8 mouse cellular contexts compared by ENCODE assay signal in genomic region chr7:16299419-16300035, GRCm38 (mm10). TPM values are rescaled to one million over a fixed set of nuclear protein-coding genes. Genes with fewer than 3 reads are reported as not detected.
DNase-seq lines count a peak whose midpoint lies in the region; ATAC-seq and TF ChIP-seq lines count a peak whose summit lies in the region.

No protein-coding gene starts in this region.

- WGBS in hindbrain, embryonic 14.5 days = under 1% methylated on average over 51 of the region's 52 CpGs

- DNase-seq in Patski (ENCODE audit: low read depth, low spot score) = no peak
- peak; percentile 97 to 98 for DNase-seq in cerebellum, postnatal 25 days
- DNase-seq in frontal cortex, postnatal 36 days (ENCODE audit: low spot score in 2 of 2) = peak; percentile 94 to 96
- peak; percentile 90 for DNase-seq in hindbrain, embryonic 14.5 days (ENCODE audit: low spot score)
- peak; percentile 95 to 98 for DNase-seq in left cerebral cortex, adult 18-20 months (ENCODE audit: low spot score in 2 of 2)
- peak; percentile 94 for DNase-seq in lung, postnatal 36 days
- peak; percentile 97 for DNase-seq in retina, postnatal 1 day
- DNase-seq in thymus, postnatal 4 days = peak; percentile 68

- peak; percentile 67 for ATAC-seq in Patski
- peak; percentile 94 for ATAC-seq in hindbrain, embryonic 14.5 days (ENCODE audit: low FRiP score)

- peak overlapping the region; percentile 56 for H3K9ac ChIP-seq in hindbrain, embryonic 14.5 days

- no peak for TF ChIP-seq CTCF in Patski (IDR thresholded peaks at IDR 0.05)

- H3K9me3 ChIP-seq in hindbrain, embryonic 14.5 days (ENCODE audit: control insufficient read depth, low read length) = no peaks in the 10 kb centered on the region

- no peaks in the 10 kb centered on the region for H3K36me3 ChIP-seq in hindbrain, embryonic 14.5 days (replicated peaks; ENCODE audit: control insufficient read depth, insufficient read depth)

- peak overlapping the region; percentile 58 for H3K27ac ChIP-seq in hindbrain, embryonic 14.5 days

- in situ Hi-C loops in Patski (cut with MboI; ENCODE audit: low pct_unique_long_range_greater_than_20kb) = no loop called here

- CTCF ChIA-PET in Patski (lab: Charles Lee) = no interaction called here

- POLR2A ChIA-PET in Patski (lab: Charles Lee) = interaction anchor here (0.7 to 1.0 kb wide), 2 partner anchors 14 to 16 kb away, joined by 3 to 5 read pairs; no protein-coding TSS in a partner anchor

- H3K27me3 ChIP-seq in Patski = no peaks in the 10 kb centered on the region
- no peaks in the 10 kb centered on the region for H3K27me3 ChIP-seq in hindbrain, embryonic 14.5 days (ENCODE audit: control insufficient read depth, insufficient read depth, low read length)

- peak overlapping the region; percentile 74 for H3K4me2 ChIP-seq in hindbrain, embryonic 14.5 days (replicated peaks)

- H3K4me3 ChIP-seq in hindbrain, embryonic 14.5 days (replicated peaks; ENCODE audit: low read length) = peak overlapping the region; percentile 40

- peaks cover 22% of the 10 kb centered on the region for H3K4me1 ChIP-seq in hindbrain, embryonic 14.5 days (replicated peaks; ENCODE audit: control insufficient read depth, insufficient read depth, low read length)

RNA-seq across cellular contexts. Expression of gene Bbc3, which starts 8.7 kb away (rescaled TPM):
- polyA plus RNA-seq in Patski (2021) = 12.6 TPM
- 20.3 and 21.0 TPM in 2 replicates for polyA plus RNA-seq in hindbrain, embryonic 14.5 days (2014; fragmentation: Nextera tagmentation; extraction: Ambion mirVana)
- 10 to 100 TPM in 1 of 2 experiments, 1 to 10 TPM in 1; 7.5 to 11.8 TPM for total RNA-seq in left cerebral cortex, adult 18-20 months (2021)

RNA-seq across cellular contexts. Expression of gene Ccdc9, which starts 12.9 kb away (rescaled TPM):
- 78.2 TPM for polyA plus RNA-seq in Patski (2021)
- 17.0 TPM in 2 replicates for polyA plus RNA-seq in hindbrain, embryonic 14.5 days (2014; fragmentation: Nextera tagmentation; extraction: Ambion mirVana)
- 100 to 1,000 TPM in 1 of 2 experiments, 10 to 100 TPM in 1; 81.0 to 102 TPM for total RNA-seq in left cerebral cortex, adult 18-20 months (2021)

RNA-seq across cellular contexts. Expression of gene Inafm1, which starts 26.1 kb away (rescaled TPM):
- polyA plus RNA-seq in Patski (2021) = 13.0 TPM
- polyA plus RNA-seq in hindbrain, embryonic 14.5 days (2014; fragmentation: Nextera tagmentation; extraction: Ambion mirVana) = 51.3 and 51.6 TPM in 2 replicates
- 10 to 100 TPM; 38.0 to 39.7 TPM for total RNA-seq in left cerebral cortex, adult 18-20 months (2021)

RNA-seq across cellular contexts. Expression of gene C5ar1, which starts 40.2 kb away (rescaled TPM):
- polyA plus RNA-seq in Patski (2021) = not detected
- 2.1 and 2.8 TPM in 2 replicates for polyA plus RNA-seq in hindbrain, embryonic 14.5 days (2014; fragmentation: Nextera tagmentation; extraction: Ambion mirVana)
- 1 to 10 TPM; 1.2 to 2.4 TPM for total RNA-seq in left cerebral cortex, adult 18-20 months (2021)

RNA-seq across cellular contexts. Expression of gene C5ar2, which starts 55.6 kb away (rescaled TPM):
- not detected for polyA plus RNA-seq in Patski (2021)
- polyA plus RNA-seq in hindbrain, embryonic 14.5 days (2014; fragmentation: Nextera tagmentation; extraction: Ambion mirVana) = 0.13 TPM in 1 of 2 replicates, not detected in the other
- total RNA-seq in left cerebral cortex, adult 18-20 months (2021) = under 1 TPM; 0.58 to 0.73 TPM
